22 mouse cellular contexts compared by ENCODE assay signal in genomic region chr11:104148787-104149186, GRCm38 (mm10). TPM values are rescaled to one million over a fixed set of nuclear protein-coding genes. Genes with fewer than 3 reads are reported as not detected.
"Had no signal": no experiment of that assay in that cellular context is flagged by ENCODE, and none has a peak within 500 bp of the region (broad histone marks: within the 10 kb centered on the region; RNA-seq: fewer than 3 reads in every experiment).

No protein-coding gene starts in this region.

- H3K9ac ChIP-seq: limb, embryonic 12.5 days; liver, embryonic 13.5 days; liver, postnatal 0 days; midbrain, embryonic 13.5 days; stomach, embryonic 15.5 days had no signal

- H3K9me3 ChIP-seq: limb, embryonic 12.5 days; liver, embryonic 13.5 days; midbrain, embryonic 13.5 days; stomach, embryonic 15.5 days had no signal

- H3K4me1 ChIP-seq: liver, embryonic 13.5 days; megakaryocyte, embryonic 14.5 days; stomach, embryonic 15.5 days had no signal

- ATAC-seq: liver, postnatal 0 days; midbrain, embryonic 13.5 days had no signal

- H3K27ac ChIP-seq: left cerebral cortex, adult 2 months; limb, embryonic 12.5 days; liver, embryonic 13.5 days; midbrain, embryonic 13.5 days; stomach, embryonic 15.5 days had no signal

- DNase-seq: kidney, adult 8-10 months; kidney, postnatal 25 days; liver; liver, embryonic 13.5 days; liver, postnatal 0 days; lung, postnatal 4 days; retina, postnatal 1 day; thymus, postnatal 36 days had no signal

- H3K36me3 ChIP-seq: limb, embryonic 12.5 days; liver, embryonic 13.5 days; midbrain, embryonic 13.5 days; stomach, embryonic 15.5 days had no signal

- H3K4me2 ChIP-seq: limb, embryonic 12.5 days; liver, embryonic 13.5 days; midbrain, embryonic 13.5 days; stomach, embryonic 15.5 days had no signal

- H3K27me3 ChIP-seq: liver, embryonic 13.5 days; midbrain, embryonic 13.5 days; stomach, embryonic 15.5 days had no signal

- H3K4me3 ChIP-seq: left cerebral cortex, adult 2 months; limb, embryonic 12.5 days; liver, embryonic 13.5 days; megakaryocyte, embryonic 14.5 days; midbrain, embryonic 13.5 days; myocyte; stomach, embryonic 15.5 days had no signal

RNA-seq across cellular contexts. Expression of gene Crhr1, which starts 16.1 kb away (rescaled TPM):
- total RNA-seq: neutrophil, adult 5-6 weeks had no signal
- polyA plus RNA-seq: liver, embryonic 13.5 days; liver, postnatal 0 days; lung, embryonic 16.5 days; myocyte had no signal

RNA-seq across cellular contexts. Expression of gene Sppl2c, which starts 37.3 kb away (rescaled TPM):
- total RNA-seq: layer of hippocampus, postnatal 25 days; left cerebral cortex, adult 2 months; left cerebral cortex, postnatal 14 days; neutrophil, adult 5-6 weeks had no signal
- polyA plus RNA-seq: kidney, embryonic 16.5 days; limb, embryonic 12.5 days; liver, embryonic 13.5 days; liver, postnatal 0 days; lung, embryonic 16.5 days; midbrain, embryonic 13.5 days; myocyte; neural tube, embryonic 11.5 days; spleen, adult 2 months; stomach, embryonic 15.5 days; thymus, postnatal 0 days had no signal
